Mouse (Mus musculus) embryo, embryonic 10.5 days (tissue): Measurements from ENCODE around the gene Ifna7.
"Not testable (repeated sequence)": the region's sequence is repeated elsewhere in the genome, so short reads cannot be mapped to it uniquely, and the experiment has no call there.

Source experiments
- DNase-seq: peaks from one replicate; pipeline ENCODE4 v3.0.0-alpha.2; 2015; ENCODE audit warnings: low spot score

Gene Ifna7

GRCm38 (mm10) chr4:88815928-88816327 lies at the start of gene Ifna7:
Ifna7 (plus strand) TSS chr4:88816228.
- no peak for DNase-seq

- DNase-seq: not testable (repeated sequence)
Measured at GRCm38 (mm10) chr4:88773534-88773933, 42.5 kb upstream of the Ifna7 start, which contains the start of gene Gm13290. Gm13290 (plus strand) TSS chr4:88773834.

- not testable (repeated sequence) for DNase-seq
Measured at GRCm38 (mm10) chr4:88776622-88777021, 39.4 kb upstream of the Ifna7 start, which contains the start of gene Gm13289. Gm13289 (plus strand) TSS chr4:88776922.

- DNase-seq: not testable (repeated sequence)
Measured at GRCm38 (mm10) chr4:88779550-88779949, 36.5 kb upstream of the Ifna7 start, which contains the start of gene Gm13272. Gm13272 (plus strand) TSS chr4:88779850.

- DNase-seq: not testable (repeated sequence)
Measured at GRCm38 (mm10) chr4:88780320-88780719, 35.7 kb upstream of the Ifna7 start.

GRCm38 (mm10) chr4:88781831-88782230 lies 34.2 kb upstream of the Ifna7 start, which contains the start of gene Ifnz:
Ifnz (plus strand) TSS chr4:88782131.
- not testable (repeated sequence) for DNase-seq

GRCm38 (mm10) chr4:88782335-88782734 lies 33.7 kb upstream of the Ifna7 start:
- DNase-seq: not testable (repeated sequence)

GRCm38 (mm10) chr4:88785409-88785808 lies 30.6 kb upstream of the Ifna7 start, which contains the start of gene Gm13276:
Gm13276 (plus strand) TSS chr4:88785709.
- not testable (repeated sequence) for DNase-seq

GRCm38 (mm10) chr4:88788402-88788801 lies 27.6 kb upstream of the Ifna7 start, which contains the start of gene Gm13277:
Gm13277 (plus strand) TSS chr4:88788632.
- not testable (repeated sequence) for DNase-seq

- DNase-seq: not testable (repeated sequence)
Measured at GRCm38 (mm10) chr4:88791250-88791649, 24.8 kb upstream of the Ifna7 start, which contains the start of gene Gm13278. Gm13278 (plus strand) TSS chr4:88791550.

GRCm38 (mm10) chr4:88793936-88794675 lies 21.9 kb upstream of the Ifna7 start, which contains the start of gene Gm13275:
Gm13275 (plus strand) TSS chr4:88794487.
- DNase-seq: not testable (repeated sequence)

GRCm38 (mm10) chr4:88797097-88797496 lies 18.9 kb upstream of the Ifna7 start, which contains the start of gene Gm13279:
Gm13279 (plus strand) TSS chr4:88797397.
- not testable (repeated sequence) for DNase-seq

GRCm38 (mm10) chr4:88799365-88799764 lies 16.7 kb upstream of the Ifna7 start, which contains the start of gene Gm13285:
Gm13285 (plus strand) TSS chr4:88799665.
- DNase-seq: not testable (repeated sequence)

- DNase-seq: not testable (repeated sequence)
Measured at GRCm38 (mm10) chr4:88802954-88803353, 13.1 kb upstream of the Ifna7 start, which contains the start of gene Gm13287. Gm13287 (plus strand) TSS chr4:88803254.

- DNase-seq: not testable (repeated sequence)
Measured at GRCm38 (mm10) chr4:88805231-88805630, 10.8 kb upstream of the Ifna7 start, which contains the start of gene Gm13288. Gm13288 (plus strand) TSS chr4:88805531.

- not testable (repeated sequence) for DNase-seq
Measured at GRCm38 (mm10) chr4:88805761-88806160, 10.3 kb upstream of the Ifna7 start.

GRCm38 (mm10) chr4:88819659-88820058 lies 3.6 kb downstream of the Ifna7 start, which contains the start of gene Ifna11:
Ifna11 (plus strand) TSS chr4:88819959.
- no peak for DNase-seq

- DNase-seq: peak; percentile 39
Measured at GRCm38 (mm10) chr4:88822995-88823394, 7.0 kb downstream of the Ifna7 start.

GRCm38 (mm10) chr4:88827116-88827515 lies 11.1 kb downstream of the Ifna7 start, which contains the start of gene Ifna6:
Ifna6 (plus strand) TSS chr4:88827416.
- not testable (repeated sequence) for DNase-seq

- DNase-seq: peak; percentile 58
Measured at GRCm38 (mm10) chr4:88830523-88830922, 14.5 kb downstream of the Ifna7 start.

- not testable (repeated sequence) for DNase-seq
Measured at GRCm38 (mm10) chr4:88835225-88835624, 19.2 kb downstream of the Ifna7 start, which contains the start of gene Ifna5. Ifna5 (plus strand) TSS chr4:88835525.

GRCm38 (mm10) chr4:88838828-88839227 lies 22.8 kb downstream of the Ifna7 start:
- peak; percentile 39 for DNase-seq
